Comparison of ENCODE assay signal across 12 mouse cellular contexts in the genomic region with DNA sequence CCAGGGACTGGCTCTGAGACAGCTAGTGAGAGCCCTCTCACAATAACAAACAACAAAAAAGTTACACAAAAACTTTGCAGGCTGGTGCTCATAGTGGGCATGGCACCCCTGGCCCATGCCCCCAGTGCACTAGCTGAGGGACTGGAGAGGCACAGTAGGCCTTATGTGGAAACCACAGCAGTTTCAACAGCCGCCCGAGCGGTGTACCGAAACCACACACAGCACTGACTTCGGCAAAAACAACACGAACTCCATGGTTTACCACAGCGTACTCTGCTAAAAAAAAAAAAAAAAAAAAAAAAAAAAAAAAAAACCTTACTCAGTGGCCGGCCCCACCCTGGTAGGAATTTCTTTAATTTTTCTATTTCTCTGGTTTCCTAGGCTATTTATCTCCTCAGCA. TPM values are rescaled to one million over a fixed set of nuclear protein-coding genes. Genes with fewer than 3 reads are reported as not detected.
DNase-seq lines count a peak whose midpoint lies in the region; ATAC-seq and TF ChIP-seq lines count a peak whose summit lies in the region.
"Had no signal": no experiment of that assay in that cellular context is flagged by ENCODE, and none has a peak within 500 bp of the region (broad histone marks: within the 10 kb centered on the region; RNA-seq: fewer than 3 reads in every experiment).

No protein-coding gene starts in this region.

- H3K27ac ChIP-seq in forebrain, embryonic 12.5 days = no peak overlapping the region
- H3K27ac ChIP-seq in gastrocnemius, adult 2 months = no peak overlapping the region; the same call in 1 of the 2 replicates
- no peak overlapping the region for H3K27ac ChIP-seq in left cerebral cortex, adult 2 months
- H3K27ac ChIP-seq: hindbrain, embryonic 15.5 days; midbrain, embryonic 15.5 days had no signal

- no peak overlapping the region for H3K4me3 ChIP-seq in forebrain, embryonic 12.5 days (replicated peaks)
- H3K4me3 ChIP-seq in gastrocnemius, adult 2 months = no peak overlapping the region
- H3K4me3 ChIP-seq in left cerebral cortex, adult 2 months = no peak overlapping the region
- H3K4me3 ChIP-seq: hindbrain, embryonic 15.5 days; midbrain, embryonic 15.5 days had no signal

- no peak for TF ChIP-seq CTCF in gastrocnemius, adult 2 months (IDR thresholded peaks at IDR 0.05)
- no peak for TF ChIP-seq CTCF in left cerebral cortex, adult 2 months (IDR thresholded peaks at IDR 0.05)

- 94% methylated on average over 8 of the region's 8 CpGs for WGBS in forebrain, embryonic 12.5 days

- H3K9me3 ChIP-seq in forebrain, embryonic 12.5 days = no peaks in the 10 kb centered on the region
- H3K9me3 ChIP-seq: hindbrain, embryonic 15.5 days; midbrain, embryonic 15.5 days had no signal

- intact Hi-C loops in left cerebral cortex, postnatal 10 days (cut with DNase I) = no loop called here
- intact Hi-C loops in gastrocnemius, adult 2 months (cut with DNase I) = no loop called here
- intact Hi-C loops in left cerebral cortex, adult 2 months (cut with DNase I) = no loop called here

- H3K36me3 ChIP-seq in forebrain, embryonic 12.5 days (replicated peaks) = peaks cover 61% of the 10 kb centered on the region

- peak; percentile 44 for ATAC-seq in CD4-positive, CD25-positive, alpha-beta regulatory T cell, adult 4 months
- peak; percentile 46 for ATAC-seq in inflammation-experienced regulatory T-cells, adult 6 months
- no peak for ATAC-seq in forebrain, embryonic 12.5 days (ENCODE audit: low FRiP score)
- ATAC-seq: forebrain, postnatal 0 days; midbrain, embryonic 15.5 days had no signal

- no peak overlapping the region for H3K9ac ChIP-seq in forebrain, embryonic 12.5 days
- H3K9ac ChIP-seq: forebrain, postnatal 0 days; hindbrain, embryonic 15.5 days; midbrain, embryonic 15.5 days had no signal

- no peaks in the 10 kb centered on the region; the same call in 1 of the 2 replicates for H3K4me1 ChIP-seq in forebrain, embryonic 12.5 days
- H3K4me1 ChIP-seq: hindbrain, embryonic 15.5 days; midbrain, embryonic 15.5 days had no signal

- no peak overlapping the region for H3K4me2 ChIP-seq in forebrain, embryonic 12.5 days
- H3K4me2 ChIP-seq: hindbrain, embryonic 15.5 days; midbrain, embryonic 15.5 days had no signal

- DNase-seq in 416B (ENCODE audit: low read depth) = peak; percentile 87
- DNase-seq in spleen, adult 12 weeks (ENCODE audit: low spot score) = peak; percentile 52
- DNase-seq in left cerebral cortex, postnatal 10 days (ENCODE audit: extremely low spot score in 1 of 2, low spot score in 2 of 2) = no peak
- DNase-seq in gastrocnemius, adult 2 months = no peak
- DNase-seq in left cerebral cortex, adult 2 months (ENCODE audit: extremely low spot score in 1 of 2, low spot score in 2 of 2) = no peak
- DNase-seq: adrenal gland, postnatal 36 days; forebrain, postnatal 0 days had no signal

- no peaks in the 10 kb centered on the region for H3K27me3 ChIP-seq in forebrain, embryonic 12.5 days
- H3K27me3 ChIP-seq: hindbrain, embryonic 15.5 days; midbrain, embryonic 15.5 days had no signal

RNA-seq across cellular contexts. Expression of gene Klf2, which starts 31.9 kb away (rescaled TPM):
- 10 to 100 TPM; 17.1 to 31.0 TPM for polyA plus RNA-seq in CD4-positive, CD25-positive, alpha-beta regulatory T cell, adult 4 months (2017; shearing (Covaris generic))
- 10 to 100 TPM; 21.0 to 28.1 (median 24.3) TPM for polyA plus RNA-seq in inflammation-experienced regulatory T-cells, adult 6 months (2017; shearing (Covaris generic))
- polyA plus RNA-seq in forebrain, embryonic 12.5 days (2016; fragmentation: Nextera tagmentation; extraction: Ambion mirVana) = 4.6 and 5.0 TPM in 2 replicates
- total RNA-seq in left cerebral cortex, postnatal 10 days (2021) = 10 to 100 TPM; 15.4 to 18.9 TPM
- total RNA-seq in gastrocnemius, adult 2 months (2021) = 10 to 100 TPM in 1 of 2 experiments, 1 to 10 TPM in 1; 9.1 to 38.9 TPM
- total RNA-seq in left cerebral cortex, adult 2 months (2021) = 10 to 100 TPM; 17.1 to 32.3 TPM

RNA-seq across cellular contexts. Expression of gene Gm10282, which starts 45.7 kb away (rescaled TPM):
- polyA plus RNA-seq in CD4-positive, CD25-positive, alpha-beta regulatory T cell, adult 4 months (2017; shearing (Covaris generic)) = 10 to 100 TPM in 1 of 2 experiments, 1 to 10 TPM in 1; 7.1 to 12.4 TPM
- 100 to 1,000 TPM in 1 of 3 experiments, 10 to 100 TPM in 2; 20.4 to 115 (median 45.5) TPM for polyA plus RNA-seq in inflammation-experienced regulatory T-cells, adult 6 months (2017; shearing (Covaris generic))
- polyA plus RNA-seq in forebrain, embryonic 12.5 days (2016; fragmentation: Nextera tagmentation; extraction: Ambion mirVana) = 34.4 and 36.6 TPM in 2 replicates
- total RNA-seq in left cerebral cortex, postnatal 10 days (2021) = 10 to 100 TPM in 1 of 2 experiments, 1 to 10 TPM in 1; 6.3 to 10.8 TPM
- total RNA-seq in gastrocnemius, adult 2 months (2021) = 1 to 10 TPM; 2.8 to 4.8 TPM
- 1 to 10 TPM; 3.9 to 6.2 TPM for total RNA-seq in left cerebral cortex, adult 2 months (2021)

Comparison
In these comparisons a context has a peak if more than half of its experiments do, and no peak if none do; other contexts are left out.
1. DNase-seq: peak in 416B (single experiment) and spleen, adult 12 weeks (single experiment); none in left cerebral cortex, postnatal 10 days (0 of 2), gastrocnemius, adult 2 months (single experiment) and left cerebral cortex, adult 2 months (0 of 2).